Mouse (Mus musculus) left cerebral cortex, postnatal 36 days (tissue): ENCODE measurements around the gene Ndel1. TPM values are rescaled to one million over a fixed set of nuclear protein-coding genes. Genes with fewer than 3 reads are reported as not detected.
A peak's percentile ranks its signal among the peaks of the same experiment; 100 is the strongest.

Experiments
- DNase-seq, 2 experiments: peaks; one replicate each; pipeline ENCODE4 v3.0.0; 2021 to 2022; ENCODE audit warnings: low spot score in 2 of 2, mixed read lengths in 1 of 2
- intact Hi-C: fragments of 180-260 bp; cut with DNase I; formaldehyde crosslinking; loops from one replicate; pipeline ENCODE4 v1.15.1; 2025
- total RNA-seq, 2 experiments: library from RNA; stranded (reverse); gene quantifications; 2 replicates each; pipeline ENCODE4 v1.2.3; 2021

Ndel1 gene
- total RNA-seq, 2 experiments from 2014 or later: 104 to 106 TPM

- intact Hi-C loops: no loop called here
- DNase-seq: no peak
These were observed 25.5 kb upstream of the Ndel1 start for GRCm38 (mm10) chr11:68897120-68897519.

GRCm38 (mm10) chr11:68896247-68896646, 24.6 kb upstream of the Ndel1 start:
- DNase-seq: no peak
- intact Hi-C loops: no loop called here

- no peak for DNase-seq
These were observed 22.3 kb upstream of the Ndel1 start for GRCm38 (mm10) chr11:68893911-68894464.

GRCm38 (mm10) chr11:68892233-68892832, 20.7 kb upstream of the Ndel1 start:
- intact Hi-C loops: no loop called here
- no peak for DNase-seq

More at GRCm38 (mm10) chr11:68893911-68894464, 22.3 kb upstream of the Ndel1 start:
- intact Hi-C loops: no loop called here

- no peak for DNase-seq
- intact Hi-C loops: no loop called here
These were observed 20.2 kb upstream of the Ndel1 start for GRCm38 (mm10) chr11:68891823-68892222.

- intact Hi-C loops: no loop called here
- DNase-seq: no peak
These were observed 19.0 kb upstream of the Ndel1 start for GRCm38 (mm10) chr11:68890625-68891024.

GRCm38 (mm10) chr11:68888653-68889052, 17.0 kb upstream of the Ndel1 start:
- intact Hi-C loops: no loop called here

GRCm38 (mm10) chr11:68888253-68888652, 16.6 kb upstream of the Ndel1 start, which contains the start of gene Rnf222:
Rnf222 (plus strand) TSS chr11:68888553.
- intact Hi-C loops: no loop called here
- no peak for DNase-seq

More at GRCm38 (mm10) chr11:68888653-68889052, 17.0 kb upstream of the Ndel1 start:
- no peak for DNase-seq

GRCm38 (mm10) chr11:68886091-68886490, 14.4 kb upstream of the Ndel1 start:
- intact Hi-C loops: no loop called here
- no peak for DNase-seq

GRCm38 (mm10) chr11:68884368-68884767, 12.7 kb upstream of the Ndel1 start:
- no peak for DNase-seq
- intact Hi-C loops: no loop called here

- DNase-seq: no peak
- intact Hi-C loops: no loop called here
These were observed 12.2 kb upstream of the Ndel1 start for GRCm38 (mm10) chr11:68883843-68884242.

GRCm38 (mm10) chr11:68882107-68882506, 10.4 kb upstream of the Ndel1 start:
- intact Hi-C loops: no loop called here
- no peak for DNase-seq

- no peak for DNase-seq
- intact Hi-C loops: no loop called here
These were observed 7.2 kb upstream of the Ndel1 start for GRCm38 (mm10) chr11:68878811-68879210.

- DNase-seq: peak in 1 of 2 experiments; percentile 30
- intact Hi-C loops: no loop called here
These were observed 3.2 kb upstream of the Ndel1 start for GRCm38 (mm10) chr11:68874841-68875240.

- no peak for DNase-seq
- intact Hi-C loops: no loop called here
These were observed 381 bp downstream of the Ndel1 start for GRCm38 (mm10) chr11:68871277-68871676.

GRCm38 (mm10) chr11:68864544-68865189, 7.0 kb downstream of the Ndel1 start:
- intact Hi-C loops: no loop called here
- DNase-seq: peak in 1 of 2 experiments; percentile 16

- intact Hi-C loops: no loop called here
These were observed 8.0 kb downstream of the Ndel1 start for GRCm38 (mm10) chr11:68863631-68864091.

GRCm38 (mm10) chr11:68862260-68862659, 9.4 kb downstream of the Ndel1 start:
- DNase-seq: no peak
- intact Hi-C loops: no loop called here

More at GRCm38 (mm10) chr11:68863631-68864091, 8.0 kb downstream of the Ndel1 start:
- DNase-seq: no peak

GRCm38 (mm10) chr11:68859943-68860593, 11.6 kb downstream of the Ndel1 start:
- no peak for DNase-seq
- intact Hi-C loops: no loop called here

GRCm38 (mm10) chr11:68857329-68857728, 14.3 kb downstream of the Ndel1 start:
- DNase-seq: no peak
- intact Hi-C loops: no loop called here
